Mouse (Mus musculus) testis, postnatal 14 days (tissue): ENCODE measurements around the gene Gm10721.
A peak's percentile ranks its signal among the peaks of the same experiment; 100 is the strongest.
"Not testable (repeated sequence)": the region's sequence is repeated elsewhere in the genome, so short reads cannot be mapped to it uniquely, and the experiment has no call there.

Experiments used
- DNase-seq: peaks from one replicate; pipeline ENCODE4 v3.0.0; 2021; ENCODE audit warnings: low spot score

Gene Gm10721

DNA sequence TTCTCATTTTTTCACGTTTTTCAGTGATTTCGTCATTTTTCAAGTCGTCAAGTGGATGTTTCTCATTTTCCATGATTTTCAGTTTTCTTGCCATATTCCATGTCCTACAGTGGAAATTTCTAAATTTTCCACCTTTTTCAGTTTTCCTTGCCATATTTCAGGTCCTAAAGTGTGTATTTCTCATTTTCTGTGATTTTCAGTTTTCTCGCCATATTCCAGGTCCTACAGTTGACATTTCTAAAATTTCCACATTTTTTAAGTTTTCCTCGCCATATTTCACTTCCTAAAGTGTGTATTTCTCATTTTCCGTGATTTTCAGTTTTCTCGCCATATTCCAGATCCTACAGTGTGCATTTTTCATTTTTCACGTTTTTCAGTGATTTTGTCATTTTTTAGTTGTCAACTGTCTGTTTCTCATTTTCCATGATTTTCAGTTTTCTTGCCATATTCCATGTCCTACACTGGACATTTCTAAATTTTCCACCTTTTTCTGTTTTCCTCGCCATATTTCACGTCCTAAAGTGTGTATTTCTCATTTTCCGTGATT lies at the start of gene Gm10721:
Gene Gm10721, plus strand, starts transcription at position 408 of the 547 bp plus-strand sequence.
- DNase-seq, result not testable (repeated sequence)

DNA sequence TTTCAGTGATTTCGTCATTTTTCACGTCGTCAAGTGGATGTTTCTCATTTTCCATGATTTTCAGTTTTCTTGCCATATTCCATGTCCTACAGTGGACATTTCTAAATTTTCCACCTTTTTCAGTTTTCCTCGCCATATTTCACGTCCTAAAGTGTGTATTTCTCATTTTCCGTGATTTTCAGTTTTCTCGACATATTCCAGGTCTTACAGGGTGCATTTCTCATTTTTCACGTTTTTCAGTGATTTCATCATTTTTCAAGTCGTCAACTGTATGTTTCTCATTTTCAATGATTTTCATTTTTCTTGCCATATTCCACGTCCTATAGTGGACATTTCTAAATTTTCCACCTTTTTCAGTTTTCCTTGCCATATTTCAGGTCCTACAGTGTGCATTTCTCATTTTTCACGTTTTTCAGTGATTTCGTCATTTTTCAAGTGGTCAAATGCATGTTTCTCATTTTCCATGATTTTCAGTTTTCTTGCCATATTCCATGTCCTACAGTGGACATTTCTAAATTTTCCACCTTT lies 12.4 kb upstream of the Gm10721 start, which contains the start of gene Gm10722:
Gene Gm10722, plus strand, starts transcription at position 478 of the 528 bp plus-strand sequence.
- peak; percentile 10 for DNase-seq

DNA sequence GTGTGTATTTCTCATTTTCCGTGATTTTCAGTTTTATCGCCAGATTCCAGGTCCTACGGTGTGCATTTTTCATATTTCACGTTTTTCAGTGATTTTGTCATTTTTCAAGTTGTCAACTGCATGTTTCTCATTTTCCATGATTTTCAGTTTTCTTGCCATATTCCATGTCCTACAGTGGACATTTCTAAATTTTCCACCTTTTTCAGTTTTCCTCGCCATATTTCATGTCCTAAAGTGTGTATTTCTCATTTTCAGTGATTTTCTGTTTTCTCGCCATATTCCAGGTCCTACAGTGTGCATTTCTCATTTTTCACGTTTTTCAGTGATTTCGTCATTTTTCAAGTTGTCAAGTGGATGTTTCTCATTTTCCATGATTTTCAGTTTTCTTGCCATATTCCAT lies 11.9 kb upstream of the Gm10721 start:
- DNase-seq, result peak; percentile 57

DNA sequence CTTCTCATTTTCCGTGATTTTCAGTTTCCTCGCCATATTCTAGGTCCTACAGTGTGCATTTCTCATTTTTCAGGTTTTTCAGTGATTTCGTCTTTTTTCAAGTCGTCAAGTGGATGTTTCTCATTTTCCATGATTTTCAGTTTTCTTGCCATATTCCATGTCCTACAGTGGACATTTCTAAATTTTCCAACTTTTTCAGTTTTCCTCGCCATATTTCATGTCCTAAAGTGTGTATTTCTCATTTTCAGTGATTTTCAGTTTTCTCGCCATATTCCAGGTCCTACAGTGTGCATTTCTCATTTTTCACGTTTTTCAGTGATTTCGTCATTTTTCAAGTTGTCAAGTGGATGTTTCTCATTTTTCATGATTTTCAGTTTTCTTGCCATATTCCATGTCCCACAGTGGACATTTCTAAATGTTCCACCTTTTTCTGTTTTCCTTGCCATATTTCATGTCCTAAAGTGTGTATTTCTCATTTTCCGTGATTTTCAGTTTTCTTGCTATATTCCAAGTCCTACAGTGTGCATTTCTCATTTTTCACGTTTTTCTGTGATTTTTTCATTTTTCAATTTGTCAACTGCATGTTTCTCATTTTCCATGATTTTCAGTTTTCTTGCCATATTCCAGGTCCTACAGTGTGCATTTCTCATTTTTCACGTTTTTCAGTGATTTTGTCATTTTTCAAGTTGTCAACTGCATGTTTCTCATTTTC lies 10.8 kb upstream of the Gm10721 start:
- peak; percentile 100 for DNase-seq

DNA sequence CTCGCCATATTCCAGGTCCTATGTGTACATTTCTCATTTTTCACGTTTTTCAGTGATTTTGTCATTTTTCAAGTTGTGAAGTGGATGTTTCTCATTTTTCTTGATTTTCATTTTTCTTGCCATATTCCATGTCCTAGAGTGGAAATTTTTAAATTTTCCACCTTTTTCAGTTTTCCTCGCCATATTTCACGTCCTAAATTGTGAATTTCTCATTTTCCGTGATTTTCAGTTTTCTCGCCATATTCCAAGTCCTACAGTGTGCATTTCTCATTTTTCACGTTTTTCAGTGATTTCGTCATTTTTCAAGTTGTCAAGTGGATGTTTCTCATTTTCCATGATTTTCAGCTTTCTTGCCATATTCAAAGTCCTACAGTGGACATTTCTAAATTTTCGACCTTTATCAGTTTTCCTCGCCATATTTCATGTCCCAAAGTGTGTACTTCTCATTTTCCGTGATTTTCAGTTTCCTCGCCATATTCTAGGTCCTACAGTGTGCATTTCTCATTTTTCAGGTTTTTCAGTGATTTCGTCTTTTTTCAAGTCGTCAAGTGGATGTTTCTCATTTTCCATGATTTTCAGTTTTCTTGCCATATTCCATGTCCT lies 10.0 kb upstream of the Gm10721 start, which contains the start of gene Gm11168:
Gene Gm11168, plus strand, starts transcription at position 553 of the 603 bp plus-strand sequence.
- not testable (repeated sequence) for DNase-seq

DNA sequence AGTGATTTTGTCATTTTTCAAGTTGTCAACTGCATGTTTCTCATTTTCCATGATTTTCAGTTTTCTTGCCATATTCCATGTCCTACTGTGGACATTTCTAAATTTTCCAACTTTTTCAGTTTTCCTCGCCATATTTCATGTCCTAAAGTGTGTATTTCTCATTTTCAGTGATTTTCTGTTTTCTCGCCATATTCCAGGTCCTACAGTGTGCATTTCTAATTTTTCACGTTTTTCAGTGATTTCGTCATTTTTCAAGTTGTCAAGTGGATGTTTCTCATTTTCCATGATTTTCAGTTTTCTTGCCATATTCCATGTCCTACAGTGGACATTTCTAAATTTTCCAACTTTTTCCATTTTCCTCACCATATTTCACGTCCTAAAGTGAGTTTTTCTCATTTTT lies 6.8 kb upstream of the Gm10721 start:
- not testable (repeated sequence) for DNase-seq

DNA sequence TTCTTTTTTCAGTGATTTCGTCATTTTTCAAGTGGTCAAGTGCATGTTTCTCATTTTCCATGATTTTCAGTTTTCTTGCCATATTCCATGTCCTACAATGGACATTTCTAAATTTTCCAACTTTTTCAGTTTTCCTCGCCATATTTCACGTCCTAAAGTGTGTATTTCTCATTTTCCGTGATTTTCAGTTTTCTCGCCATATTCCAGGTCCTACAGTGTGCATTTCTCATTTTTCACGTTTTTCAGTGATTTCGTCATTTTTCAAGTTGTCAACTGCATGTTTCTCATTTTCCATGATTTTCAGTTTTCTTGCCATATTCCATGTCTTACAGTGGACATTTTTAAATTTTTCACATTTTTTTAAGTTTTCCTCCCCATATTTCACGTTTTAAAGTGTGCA lies 6.3 kb upstream of the Gm10721 start:
- peak; percentile 92 for DNase-seq

DNA sequence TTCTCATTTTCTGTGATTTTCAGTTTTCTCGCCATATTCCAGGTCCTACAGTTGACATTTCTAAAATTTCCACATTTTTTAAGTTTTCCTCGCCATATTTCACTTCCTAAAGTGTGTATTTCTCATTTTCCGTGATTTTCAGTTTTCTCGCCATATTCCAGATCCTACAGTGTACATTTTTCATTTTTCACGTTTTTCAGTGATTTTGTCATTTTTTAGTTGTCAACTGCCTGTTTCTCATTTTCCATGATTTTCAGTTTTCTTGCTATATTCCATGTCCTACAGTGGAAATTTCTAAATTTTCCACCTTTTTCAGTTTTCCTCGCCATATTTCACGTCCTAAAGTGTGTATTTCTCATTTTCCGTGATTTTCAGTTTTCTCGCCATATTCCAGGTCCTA lies 5.7 kb upstream of the Gm10721 start:
- not testable (repeated sequence) for DNase-seq

DNA sequence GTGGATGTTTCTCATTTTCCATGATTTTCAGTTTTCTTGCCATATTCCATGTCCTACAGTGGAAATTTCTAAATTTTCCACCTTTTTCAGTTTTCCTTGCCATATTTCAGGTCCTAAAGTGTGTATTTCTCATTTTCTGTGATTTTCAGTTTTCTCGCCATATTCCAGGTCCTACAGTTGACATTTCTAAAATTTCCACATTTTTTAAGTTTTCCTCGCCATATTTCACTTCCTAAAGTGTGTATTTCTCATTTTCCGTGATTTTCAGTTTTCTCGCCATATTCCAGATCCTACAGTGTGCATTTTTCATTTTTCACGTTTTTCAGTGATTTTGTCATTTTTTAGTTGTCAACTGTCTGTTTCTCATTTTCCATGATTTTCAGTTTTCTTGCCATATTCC lies 3.6 kb upstream of the Gm10721 start:
- DNase-seq, result not testable (repeated sequence)

DNA sequence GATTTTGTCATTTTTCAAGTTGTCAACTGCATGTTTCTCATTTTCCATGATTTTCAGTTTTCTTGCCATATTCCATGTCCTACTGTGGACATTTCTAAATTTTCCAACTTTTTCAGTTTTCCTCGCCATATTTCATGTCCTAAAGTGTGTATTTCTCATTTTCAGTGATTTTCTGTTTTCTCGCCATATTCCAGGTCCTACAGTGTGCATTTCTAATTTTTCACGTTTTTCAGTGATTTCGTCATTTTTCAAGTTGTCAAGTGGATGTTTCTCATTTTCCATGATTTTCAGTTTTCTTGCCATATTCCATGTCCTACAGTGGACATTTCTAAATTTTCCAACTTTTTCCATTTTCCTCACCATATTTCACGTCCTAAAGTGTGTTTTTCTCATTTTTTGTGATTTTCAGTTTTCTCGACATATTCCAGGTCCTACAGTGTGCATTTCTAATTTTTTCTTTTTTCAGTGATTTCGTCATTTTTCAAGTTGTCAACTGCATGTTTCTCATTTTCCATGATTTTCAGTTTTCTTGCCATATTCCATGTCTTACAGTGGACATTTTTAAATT lies 802 bp upstream of the Gm10721 start:
- not testable (repeated sequence) for DNase-seq

DNA sequence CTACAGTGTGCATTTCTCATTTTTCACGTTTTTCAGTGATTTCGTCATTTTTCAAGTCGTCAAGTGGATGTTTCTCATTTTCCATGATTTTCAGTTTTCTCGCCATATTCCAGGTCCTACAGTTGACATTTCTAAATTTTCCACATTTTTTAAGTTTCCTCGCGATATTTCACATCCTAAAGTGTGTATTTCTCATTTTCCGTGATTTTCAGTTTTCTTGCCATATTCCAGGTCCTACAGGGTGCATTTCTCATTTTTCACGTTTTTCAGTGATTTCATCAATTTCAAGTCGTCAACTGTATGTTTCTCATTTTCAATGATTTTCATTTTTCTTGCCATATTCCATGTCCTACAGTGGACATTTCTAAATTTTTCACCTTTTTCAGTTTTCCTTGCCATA lies 2.4 kb downstream of the Gm10721 start, which contains the start of gene Gm10720:
Gene Gm10720, plus strand, starts transcription at position 301 of the 400 bp plus-strand sequence.
- not testable (repeated sequence) for DNase-seq

DNA sequence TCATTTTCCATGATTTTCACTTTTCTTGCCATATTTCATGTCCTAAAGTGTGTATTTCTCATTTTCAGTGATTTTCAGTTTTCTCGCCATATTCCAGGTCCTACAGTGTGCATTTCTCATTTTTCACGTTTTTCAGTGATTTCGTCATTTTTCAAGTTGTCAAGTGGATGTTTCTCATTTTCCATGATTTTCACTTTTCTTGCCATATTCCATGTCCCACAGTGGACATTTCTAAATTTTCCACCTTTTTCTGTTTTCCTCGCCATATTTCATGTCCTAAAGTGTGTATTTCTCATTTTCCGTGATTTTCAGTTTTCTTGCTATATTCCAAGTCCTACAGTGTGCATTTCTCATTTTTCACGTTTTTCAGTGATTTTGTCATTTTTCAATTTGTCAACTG lies 3.0 kb downstream of the Gm10721 start:
- peak; percentile 13 for DNase-seq

DNA sequence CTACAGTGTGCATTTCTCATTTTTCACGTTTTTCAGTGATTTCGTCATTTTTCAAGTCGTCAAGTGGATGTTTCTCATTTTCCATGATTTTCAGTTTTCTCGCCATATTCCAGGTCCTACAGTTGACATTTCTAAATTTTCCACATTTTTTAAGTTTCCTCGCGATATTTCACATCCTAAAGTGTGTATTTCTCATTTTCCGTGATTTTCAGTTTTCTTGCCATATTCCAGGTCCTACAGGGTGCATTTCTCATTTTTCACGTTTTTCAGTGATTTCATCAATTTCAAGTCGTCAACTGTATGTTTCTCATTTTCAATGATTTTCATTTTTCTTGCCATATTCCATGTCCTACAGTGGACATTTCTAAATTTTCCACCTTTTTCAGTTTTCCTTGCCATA lies 4.2 kb downstream of the Gm10721 start, which contains the start of gene Gm10719:
Gene Gm10719, plus strand, starts transcription at position 301 of the 400 bp plus-strand sequence.
- not testable (repeated sequence) for DNase-seq

DNA sequence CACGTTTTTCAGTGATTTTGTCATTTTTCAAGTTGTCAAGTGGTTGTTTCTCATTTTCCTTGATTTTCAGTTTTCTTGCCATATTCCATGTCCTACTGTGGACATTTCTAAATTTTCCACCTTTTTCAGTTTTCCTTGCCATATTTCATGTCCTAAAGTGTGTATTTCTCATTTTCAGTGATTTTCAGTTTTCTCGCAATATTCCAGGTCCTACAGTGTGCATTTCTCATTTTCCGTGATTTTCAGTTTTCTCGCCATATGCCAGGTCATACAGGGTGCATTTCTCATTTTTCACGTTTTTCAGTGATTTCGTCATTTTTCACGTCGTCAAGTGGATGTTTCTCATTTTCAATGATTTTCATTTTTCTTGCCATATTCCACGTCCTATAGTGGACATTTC lies 6.0 kb downstream of the Gm10721 start:
- DNase-seq, result peak; percentile 39

DNA sequence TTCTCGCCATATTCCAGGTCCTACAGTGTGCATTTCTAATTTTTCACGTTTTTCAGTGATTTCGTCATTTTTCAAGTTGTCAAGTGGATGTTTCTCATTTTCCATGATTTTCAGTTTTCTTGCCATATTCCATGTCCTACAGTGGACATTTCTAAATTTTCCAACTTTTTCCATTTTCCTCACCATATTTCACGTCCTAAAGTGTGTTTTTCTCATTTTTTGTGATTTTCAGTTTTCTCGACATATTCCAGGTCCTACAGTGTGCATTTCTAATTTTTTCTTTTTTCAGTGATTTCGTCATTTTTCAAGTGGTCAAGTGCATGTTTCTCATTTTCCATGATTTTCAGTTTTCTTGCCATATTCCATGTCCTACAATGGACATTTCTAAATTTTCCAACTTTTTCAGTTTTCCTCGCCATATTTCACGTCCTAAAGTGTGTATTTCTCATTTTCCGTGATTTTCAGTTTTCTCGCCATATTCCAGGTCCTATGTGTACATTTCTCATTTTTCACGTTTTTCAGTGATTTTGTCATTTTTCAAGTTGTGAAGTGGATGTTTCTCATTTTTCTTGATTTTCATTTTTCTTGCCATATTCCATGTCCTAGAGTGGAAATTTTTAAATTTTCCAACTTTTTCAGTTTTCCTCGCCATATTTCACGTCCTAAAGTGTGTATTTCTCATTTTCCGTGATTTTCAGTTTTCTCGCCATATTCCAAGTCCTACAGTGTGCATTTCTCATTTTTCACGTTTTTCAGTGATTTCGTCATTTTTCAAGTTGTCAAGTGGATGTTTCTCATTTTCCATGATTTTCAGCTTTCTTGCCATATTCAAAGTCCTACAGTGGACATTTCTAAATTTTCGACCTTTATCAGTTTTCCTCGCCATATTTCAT lies 7.1 kb downstream of the Gm10721 start:
- DNase-seq, result peak; percentile 89

DNA sequence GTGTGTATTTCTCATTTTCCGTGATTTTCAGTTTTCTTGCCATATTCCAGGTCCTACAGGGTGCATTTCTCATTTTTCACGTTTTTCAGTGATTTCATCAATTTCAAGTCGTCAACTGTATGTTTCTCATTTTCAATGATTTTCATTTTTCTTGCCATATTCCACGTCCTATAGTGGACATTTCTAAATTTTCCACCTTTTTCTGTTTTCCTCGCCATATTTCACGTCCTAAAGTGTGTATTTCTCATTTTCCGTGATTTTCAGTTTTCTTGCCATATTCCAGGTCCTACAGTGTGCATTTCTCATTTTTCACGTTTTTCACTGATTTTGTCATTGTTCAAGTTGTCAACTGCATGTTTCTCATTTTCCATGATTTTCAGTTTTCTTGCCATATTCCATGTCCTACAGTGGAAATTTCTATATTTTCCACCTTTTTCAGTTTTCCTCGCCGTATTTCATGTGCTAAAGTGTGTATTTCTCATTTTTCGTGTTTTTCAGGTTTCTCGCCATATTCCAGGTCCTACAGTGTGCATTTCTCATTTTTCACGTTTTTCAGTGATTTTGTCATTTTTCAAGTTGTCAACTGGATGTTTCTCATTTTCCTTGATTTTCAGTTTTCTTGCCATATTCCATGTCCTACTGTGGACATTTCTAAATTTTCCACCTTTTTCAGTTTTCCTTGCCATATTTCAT lies 9.5 kb downstream of the Gm10721 start:
- DNase-seq, result peak; percentile 88

DNA sequence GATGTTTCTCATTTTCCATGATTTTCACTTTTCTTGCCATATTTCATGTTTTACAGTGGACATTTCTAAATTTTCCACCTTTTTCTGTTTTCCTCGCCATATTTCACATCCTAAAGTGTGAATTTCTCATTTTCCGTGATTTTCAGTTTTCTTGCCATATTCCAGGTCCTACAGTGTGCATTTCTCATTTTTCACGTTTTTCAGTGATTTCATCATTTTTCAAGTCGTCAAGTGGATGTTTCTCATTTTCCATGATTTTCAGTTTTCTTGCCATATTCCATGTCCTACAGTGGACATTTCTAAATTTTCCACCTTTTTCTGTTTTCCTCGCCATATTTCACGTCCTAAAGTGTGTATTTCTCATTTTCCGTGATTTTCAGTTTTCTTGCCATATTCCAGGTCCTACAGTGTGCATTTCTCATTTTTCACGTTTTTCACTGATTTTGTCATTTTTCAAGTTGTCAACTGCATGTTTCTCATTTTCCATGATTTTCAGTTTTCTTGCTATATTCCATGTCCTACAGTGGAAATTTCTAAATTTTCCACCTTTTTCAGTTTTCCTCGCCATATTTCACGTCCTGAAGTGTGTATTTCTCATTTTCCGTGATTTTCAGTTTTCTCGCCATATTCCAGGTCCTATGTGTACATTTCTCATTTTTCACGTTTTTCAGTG lies 10.5 kb downstream of the Gm10721 start, which contains the start of gene Gm10718:
Gene Gm10718, plus strand, starts transcription at position 236 of the 673 bp plus-strand sequence.
- peak; percentile 65 for DNase-seq

DNA sequence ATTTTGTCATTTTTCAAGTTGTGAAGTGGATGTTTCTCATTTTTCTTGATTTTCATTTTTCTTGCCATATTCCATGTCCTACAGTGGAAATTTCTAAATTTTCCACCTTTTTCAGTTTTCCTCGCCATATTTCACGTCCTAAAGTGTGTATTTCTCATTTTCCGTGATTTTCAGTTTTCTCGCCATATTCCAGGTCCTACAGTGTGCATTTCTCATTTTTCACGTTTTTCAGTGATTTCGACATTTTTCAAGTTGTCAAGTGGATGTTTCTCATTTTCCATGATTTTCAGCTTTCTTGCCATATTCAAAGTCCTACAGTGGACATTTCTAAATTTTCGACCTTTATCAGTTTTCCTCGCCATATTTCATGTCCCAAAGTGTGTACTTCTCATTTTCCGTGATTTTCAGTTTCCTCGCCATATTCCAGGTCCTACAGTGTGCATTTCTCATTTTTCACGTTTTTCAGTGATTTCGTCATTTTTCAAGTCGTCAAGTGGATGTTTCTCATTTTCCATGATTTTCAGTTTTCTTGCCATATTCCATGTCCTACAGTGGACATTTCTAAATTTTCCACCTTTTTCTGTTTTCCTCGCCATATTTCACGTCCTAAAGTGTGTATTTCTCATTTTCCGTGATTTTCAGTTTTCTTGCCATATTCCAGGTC lies 11.2 kb downstream of the Gm10721 start:
- DNase-seq, result peak; percentile 88

DNA sequence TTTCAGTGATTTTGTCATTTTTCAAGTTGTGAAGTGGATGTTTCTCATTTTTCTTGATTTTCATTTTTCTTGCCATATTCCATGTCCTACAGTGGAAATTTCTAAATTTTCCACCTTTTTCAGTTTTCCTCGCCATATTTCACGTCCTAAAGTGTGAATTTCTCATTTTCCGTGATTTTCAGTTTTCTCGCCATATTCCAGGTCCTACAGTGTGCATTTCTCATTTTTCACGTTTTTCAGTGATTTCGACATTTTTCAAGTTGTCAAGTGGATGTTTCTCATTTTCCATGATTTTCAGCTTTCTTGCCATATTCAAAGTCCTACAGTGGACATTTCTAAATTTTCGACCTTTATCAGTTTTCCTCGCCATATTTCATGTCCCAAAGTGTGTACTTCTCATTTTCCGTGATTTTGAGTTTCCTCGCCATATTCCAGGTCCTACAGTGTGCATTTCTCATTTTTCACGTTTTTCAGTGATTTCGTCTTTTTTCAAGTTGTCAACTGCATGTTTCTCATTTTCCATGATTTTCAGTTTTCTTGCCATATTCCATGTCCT lies 12.1 kb downstream of the Gm10721 start, which contains the start of gene Gm10717:
Gene Gm10717, plus strand, starts transcription at position 506 of the 556 bp plus-strand sequence.
- DNase-seq, result peak; percentile 82
